Mouse (Mus musculus) frontal cortex, adult 2 months (tissue): Measurements from ENCODE around the gene Scarb2. TPM values are rescaled to one million over a fixed set of nuclear protein-coding genes. Genes with fewer than 3 reads are reported as not detected.

Source experiments
- DNase-seq, 2 experiments: peaks; one replicate each; pipeline ENCODE4 v3.0.0; 2022; ENCODE audit warnings: low spot score in 1 of 2; ENCODE audit errors: extremely low spot score in 1 of 2
- polyA plus RNA-seq: library from polyadenylated mRNA; depleted of rRNA; stranded (reverse); fragments of >200 nt; gene quantifications from 2 replicates; pipeline ENCODE4 v1.2.3, GENCODE M21; 2012

The Scarb2 gene
- polyA plus RNA-seq, 1 experiment = 67.6 TPM

DNA sequence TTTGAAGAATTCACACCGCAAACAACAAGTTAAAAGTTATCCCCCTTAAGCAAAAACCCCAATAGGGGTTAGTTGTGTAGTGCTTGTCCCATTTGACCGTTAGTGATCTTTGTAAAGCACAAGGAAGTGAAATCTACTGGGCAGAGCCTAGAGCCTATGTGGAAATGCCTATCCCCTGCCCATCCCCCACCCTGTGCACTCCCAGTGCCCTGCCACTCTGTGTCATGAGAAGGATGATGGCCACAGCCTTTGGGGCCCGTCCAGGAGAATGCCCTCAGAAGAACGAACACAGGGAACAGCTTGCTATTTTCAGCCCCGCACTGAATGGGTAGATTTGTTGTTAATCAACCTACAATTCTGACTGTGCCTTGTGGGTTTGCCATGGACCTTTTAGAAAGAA lies 65.1 kb downstream of the Scarb2 start:
- DNase-seq = no peak

DNA sequence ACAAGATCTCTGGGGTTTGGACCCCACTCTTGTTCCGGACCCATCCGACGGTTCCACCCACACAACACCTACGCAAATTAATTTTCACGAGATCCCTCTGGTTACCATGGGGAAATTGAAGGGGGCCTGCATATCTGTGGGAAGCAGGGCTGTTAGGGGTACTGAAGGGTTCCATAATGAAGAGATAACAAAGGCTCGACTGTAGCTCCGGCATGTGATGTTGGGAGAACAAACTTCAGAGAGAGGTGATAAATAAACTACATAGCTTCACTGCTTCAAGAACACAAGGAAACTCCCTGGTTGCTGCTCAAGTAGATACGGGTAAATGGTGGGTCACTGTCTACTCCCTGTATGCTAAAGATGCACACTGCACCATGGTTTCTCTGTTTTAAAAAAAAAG lies 68.1 kb downstream of the Scarb2 start:
- DNase-seq = no peak

DNA sequence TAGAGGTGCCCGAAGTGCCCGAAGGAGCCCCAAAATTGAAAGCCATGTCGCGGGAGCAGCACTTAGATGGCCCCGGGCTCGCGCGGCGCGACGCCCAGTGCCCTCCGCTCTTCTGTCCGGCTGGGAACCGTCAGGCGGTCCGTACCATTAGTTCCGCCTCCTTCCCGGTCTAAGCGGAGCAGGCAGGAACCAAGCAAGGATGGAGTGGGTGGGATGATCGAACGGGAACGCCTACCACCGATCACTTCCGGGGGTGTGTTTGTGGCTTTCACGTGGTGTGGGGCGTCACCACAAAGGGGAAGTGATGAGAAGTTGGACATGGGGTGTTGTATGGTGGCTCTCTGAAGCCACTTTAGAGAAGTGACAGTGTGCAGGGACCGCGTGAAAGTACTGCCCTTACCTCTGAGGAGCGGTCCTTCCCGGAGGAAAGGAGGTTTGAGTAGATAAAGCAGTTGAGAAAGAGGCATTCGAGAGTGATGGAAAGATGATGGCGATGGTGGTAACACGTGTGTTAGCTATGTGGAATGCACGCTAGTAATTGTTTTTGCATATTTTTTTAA lies 71.5 kb downstream of the Scarb2 start, which contains the start of gene Nup54:
Gene Nup54, minus strand, starts transcription at position 195 of the 560 bp plus-strand sequence.
- DNase-seq = peak; percentile 97 to 98

DNA sequence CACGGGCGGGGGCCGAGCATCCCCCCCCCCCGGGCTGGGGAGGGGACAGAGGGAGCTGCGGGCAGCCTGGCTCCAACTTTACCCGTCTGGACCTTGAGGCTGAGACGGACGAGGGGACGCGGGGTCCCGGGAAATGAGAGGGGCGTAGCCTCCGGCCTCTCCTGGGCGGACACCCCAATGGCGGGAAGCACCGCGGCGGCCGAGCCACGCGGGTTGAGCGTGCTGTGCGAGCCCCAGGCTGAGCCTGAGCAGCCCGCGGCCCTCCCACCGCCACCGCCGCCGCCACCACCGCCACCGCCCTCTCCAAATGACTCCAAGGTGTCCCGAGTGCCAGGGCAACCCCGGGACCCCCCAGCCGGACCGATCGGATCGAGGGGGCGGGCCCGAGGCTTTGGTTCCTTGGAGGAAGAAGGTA lies 72.1 kb downstream of the Scarb2 start:
- DNase-seq = no peak

DNA sequence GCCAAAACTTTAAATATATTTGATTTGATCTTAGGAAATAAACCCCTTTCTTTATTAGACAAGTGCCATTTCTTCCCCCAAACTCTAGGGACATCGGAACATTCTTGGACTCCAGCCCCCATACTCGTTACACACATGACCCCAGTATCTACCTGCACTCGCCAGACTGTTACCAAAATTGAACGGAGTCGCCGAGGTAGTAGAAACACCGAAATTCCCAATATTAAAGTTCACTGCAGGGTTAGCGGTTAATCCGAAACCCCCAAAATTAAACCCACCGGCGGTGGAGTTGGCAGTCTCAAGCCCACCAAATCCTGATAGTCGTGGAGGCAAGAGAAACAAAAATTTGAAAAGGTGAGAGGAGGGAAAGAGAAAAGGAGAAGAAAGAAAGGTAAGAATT lies 72.6 kb downstream of the Scarb2 start:
- no peak for DNase-seq

DNA sequence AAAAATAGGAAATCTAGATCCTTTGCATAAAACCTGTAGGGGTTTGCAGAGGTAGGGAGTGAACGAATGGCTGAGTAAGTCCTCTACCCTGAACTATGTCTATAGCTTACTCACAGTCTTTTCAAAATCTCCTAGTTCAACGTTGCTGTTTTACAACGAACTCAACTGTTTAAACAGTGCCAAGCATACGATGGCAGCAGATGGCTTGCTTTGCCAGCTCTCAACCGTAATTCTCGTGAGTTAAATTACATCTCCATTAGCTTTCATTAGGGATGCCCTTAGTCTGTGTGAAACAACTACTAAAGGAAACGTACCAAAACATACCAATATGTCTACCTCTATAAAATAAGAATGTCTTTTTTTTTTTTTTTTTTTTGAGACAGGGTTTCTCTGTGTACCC lies 75.0 kb downstream of the Scarb2 start:
- DNase-seq = no peak

DNA sequence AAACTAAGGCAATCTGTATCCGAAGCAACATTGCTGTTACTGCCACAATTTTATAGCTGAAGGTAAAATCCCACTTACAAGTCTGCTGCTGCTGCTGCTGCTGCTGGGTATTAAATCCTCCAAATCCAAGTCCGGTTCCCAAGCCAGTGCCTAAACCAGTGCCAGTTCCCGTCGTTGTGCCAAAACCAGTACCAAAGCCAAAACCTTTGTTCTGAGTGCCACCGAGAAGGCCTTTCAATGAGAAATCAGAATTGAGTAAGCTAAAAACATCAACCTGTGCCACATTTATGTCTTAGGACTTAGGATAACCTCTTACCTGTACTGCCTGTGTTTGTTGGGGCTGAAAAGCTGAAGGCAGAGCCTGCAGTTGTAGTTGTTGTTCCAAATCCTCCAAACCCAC lies 75.9 kb downstream of the Scarb2 start:
- DNase-seq = no peak

DNA sequence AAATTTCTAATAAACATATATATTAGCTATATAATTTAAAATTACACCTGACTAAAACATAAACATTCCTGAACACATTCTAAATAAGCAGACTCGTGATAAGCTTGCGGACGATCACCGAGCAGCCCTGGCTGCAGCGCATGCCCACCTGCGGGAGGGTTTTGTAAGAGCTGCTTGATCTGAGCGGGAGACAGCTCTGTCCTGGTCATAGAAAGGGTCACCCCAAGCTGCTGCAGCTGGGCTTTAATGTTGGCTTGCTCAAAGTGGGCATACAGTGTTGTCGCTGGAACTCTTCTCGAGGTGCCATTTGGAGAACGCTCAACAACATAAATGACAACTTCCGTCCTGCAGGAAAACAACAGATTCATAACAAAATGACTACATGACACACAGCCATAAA lies 82.5 kb downstream of the Scarb2 start:
- DNase-seq = no peak

DNA sequence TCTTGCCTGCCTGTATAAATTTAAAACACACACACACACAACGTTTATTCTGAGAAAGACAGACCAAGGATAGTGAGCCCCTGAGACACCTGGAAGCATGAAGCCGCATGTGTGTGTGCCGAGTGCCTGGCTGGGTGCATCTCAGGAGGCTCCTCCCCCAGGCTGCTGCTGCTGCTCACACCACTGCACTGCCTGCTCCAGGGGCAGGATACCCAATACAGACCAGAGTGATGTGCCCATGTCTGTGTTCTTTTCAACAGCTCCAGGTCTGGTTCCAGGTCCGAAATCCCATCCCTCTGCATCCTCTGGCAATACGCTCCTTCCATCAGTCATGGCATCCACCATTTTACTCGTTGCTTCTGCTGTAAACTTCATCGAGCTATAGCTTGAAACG lies 92.7 kb downstream of the Scarb2 start:
- DNase-seq = no peak

DNA sequence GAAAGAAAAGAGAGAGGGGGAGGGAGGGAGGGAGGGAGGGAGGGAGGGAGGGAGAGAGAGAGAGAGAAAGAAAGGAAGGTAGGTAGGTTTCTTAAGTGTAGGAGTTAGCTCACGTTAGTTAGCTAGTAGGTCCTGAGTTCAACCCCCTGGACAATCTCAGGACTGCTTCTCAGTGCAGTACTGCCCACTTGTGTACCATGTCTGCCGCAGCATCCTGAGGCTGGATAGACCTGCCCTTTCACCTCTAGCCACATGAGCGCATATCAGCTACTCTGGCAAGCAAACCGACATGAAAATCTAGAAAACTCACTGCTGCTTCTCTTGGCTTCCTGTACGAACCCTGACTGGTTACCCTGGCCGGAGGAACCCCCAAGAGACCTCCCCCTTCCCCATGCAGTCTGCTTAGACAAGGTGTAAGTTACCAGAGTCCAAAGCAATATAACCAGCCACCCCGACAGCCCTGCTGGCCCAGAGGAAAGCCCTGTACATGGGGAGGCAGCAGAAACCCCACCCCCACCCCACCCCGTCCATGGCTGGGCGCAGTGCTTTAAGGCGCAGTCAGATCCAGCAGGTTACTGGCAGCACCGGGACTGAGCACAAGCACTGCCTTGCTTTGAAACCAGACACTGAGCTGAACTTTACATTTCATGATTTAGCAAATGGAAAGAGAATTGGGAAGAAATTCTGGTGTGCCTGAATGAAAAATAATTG lies 93.2 kb downstream of the Scarb2 start:
- no peak for DNase-seq

DNA sequence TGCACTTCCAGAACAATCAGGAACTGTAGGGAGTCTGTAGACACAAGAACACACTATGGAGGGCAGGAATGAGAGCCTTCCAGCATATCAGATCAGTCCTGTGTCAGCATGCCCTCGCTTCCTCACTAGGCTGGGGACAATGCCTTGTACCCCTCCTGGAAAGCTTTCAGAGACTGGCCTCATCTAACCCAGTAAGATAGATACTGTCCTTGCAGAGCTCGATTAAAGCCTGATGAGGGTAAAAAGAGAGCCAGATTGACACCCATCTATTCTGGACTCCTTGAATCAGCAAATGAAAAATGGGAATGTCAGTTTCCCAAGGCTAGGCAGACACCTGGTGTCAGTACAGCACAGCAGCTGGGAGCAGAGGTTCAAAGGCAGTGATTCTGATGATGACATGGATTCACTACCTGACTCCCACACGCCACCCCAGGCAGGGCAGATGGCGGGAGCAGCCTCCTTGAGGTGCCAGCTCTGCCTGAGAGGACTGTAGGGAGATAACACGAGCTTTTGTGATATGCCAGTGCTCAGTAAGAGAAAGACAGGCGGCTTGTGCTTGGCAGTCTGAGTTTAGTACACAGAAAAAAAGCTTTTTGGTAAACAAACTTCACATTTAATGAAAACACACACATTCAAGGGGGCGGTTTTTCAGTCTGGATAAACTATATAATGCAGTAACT lies 95.0 kb downstream of the Scarb2 start:
- no peak for DNase-seq

DNA sequence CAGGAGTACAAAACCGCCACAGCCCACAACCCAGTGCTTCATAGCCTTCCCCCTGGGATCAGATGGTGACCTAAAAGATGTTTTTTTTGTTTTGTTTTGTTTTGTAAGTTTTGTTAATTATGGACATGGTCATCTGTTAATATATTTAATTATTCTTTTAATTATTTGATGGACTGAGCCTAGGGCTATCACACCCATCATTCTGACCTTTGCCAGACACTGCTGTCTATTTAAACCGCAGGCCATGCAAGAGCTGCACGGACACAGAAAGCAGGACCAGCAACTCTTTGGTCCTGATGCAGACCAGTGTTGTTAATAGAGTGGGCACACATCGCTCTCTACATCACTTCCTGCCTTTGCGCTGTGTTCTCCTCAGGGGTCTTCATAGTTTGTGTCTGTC lies 96.1 kb downstream of the Scarb2 start:
- DNase-seq = no peak

DNA sequence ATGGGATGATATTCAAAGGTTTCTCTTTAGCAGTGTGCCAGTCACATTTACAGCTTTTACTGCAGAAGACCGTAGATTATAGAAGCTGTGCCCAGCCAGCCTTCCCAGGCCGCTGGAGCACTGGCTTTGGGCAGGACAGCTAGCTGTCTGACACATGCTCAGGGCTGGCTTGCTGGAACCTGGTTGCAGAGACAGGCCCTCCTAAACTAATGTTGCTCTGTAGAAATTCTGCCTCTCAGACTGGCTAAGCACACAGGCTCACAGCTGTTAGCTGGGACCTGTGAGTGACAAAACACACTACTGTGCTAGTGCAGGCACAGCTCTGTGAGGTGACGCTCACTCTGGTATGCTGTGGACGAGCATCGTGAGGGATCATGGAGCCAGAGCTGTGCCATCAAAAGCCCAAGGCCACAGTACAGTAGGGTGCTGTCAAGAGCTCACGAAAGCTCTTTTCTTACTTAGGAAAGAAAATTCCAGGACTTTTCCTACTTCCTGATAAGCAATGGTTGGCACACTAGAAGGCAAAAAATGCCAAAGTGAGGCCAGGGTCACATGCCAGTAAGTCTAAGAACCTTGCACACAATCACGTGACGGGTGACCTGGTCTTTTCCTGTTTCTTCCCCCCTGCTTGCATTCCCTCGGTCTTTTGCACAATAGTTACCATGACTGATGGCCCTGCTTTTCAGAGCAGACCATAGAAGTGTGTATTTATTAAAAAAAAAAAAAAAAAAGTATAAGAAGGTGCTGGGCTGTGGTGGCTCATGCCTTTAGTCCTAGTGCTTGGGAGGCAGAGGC lies 97.1 kb downstream of the Scarb2 start:
- no peak for DNase-seq

DNA sequence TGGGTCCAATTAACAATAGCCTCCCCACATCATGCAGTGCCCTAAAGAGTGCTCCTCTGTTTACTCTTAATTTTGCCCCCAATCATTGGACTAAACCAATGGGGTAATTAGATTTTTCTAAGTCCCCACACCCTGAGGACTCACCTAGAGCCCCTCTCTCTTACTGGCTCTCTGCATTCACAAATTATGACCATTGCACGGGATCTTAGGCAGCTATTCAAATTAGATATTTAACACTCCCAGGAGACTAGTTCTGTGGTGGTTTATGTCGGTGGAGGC lies 102.3 kb downstream of the Scarb2 start:
- no peak for DNase-seq

DNA sequence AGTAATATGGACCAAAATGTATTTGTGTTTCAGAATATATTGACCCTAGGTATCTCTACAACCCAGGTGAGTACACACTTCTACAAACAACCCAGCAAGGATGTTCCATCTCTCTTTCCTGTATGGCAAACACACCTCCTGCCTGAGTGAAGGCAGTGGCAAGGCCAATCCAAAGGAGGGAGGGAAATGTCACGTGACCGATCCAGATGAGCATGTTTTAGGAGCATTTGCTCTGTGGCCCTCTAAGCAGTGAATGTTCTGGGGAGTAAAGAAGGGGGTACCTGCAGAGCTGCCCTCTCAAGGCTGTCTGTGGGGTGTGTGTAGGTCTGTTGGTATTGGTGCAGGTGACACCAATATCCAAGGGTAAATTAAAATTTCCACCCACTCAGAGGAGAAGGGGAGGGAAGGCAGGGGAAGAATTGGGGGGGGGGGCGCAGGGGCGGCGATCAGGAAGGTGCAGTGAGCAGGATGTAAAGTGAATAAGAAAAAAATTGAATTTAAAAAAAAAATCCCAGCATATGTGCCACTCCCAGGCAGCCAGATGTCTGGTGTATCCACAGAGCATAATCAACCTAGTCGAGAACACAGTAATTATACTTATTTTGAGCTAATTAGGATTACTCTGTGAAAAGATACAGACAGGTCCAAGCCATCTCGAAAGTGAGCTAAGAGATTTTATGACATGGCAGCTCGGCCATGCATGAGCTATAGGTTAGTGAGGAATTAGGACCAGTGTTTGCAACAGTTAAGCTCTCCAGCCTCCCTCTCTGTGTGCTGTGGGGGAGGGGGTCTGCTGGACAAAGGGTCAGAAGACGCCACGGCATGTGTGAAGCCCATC lies 102.9 kb downstream of the Scarb2 start:
- no peak for DNase-seq

DNA sequence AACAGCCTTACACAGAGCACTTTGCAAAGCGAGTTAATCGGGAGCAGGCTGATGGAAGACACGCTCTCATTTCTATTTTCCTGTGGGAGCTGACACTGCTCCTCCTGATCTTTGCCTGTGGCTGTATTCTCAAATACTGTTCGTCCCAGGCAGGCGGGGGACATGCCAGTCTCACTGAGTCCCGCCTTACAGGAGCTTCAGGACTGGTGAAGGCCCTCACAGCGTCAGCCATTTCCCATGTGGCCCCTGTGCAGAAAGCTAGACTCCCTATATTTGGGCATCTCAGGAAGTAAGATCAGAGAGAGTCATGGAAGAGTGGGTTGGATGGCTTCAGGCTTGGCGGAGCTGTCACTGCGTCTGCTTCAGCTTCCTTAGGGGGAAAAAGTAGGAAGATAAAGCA lies 103.8 kb downstream of the Scarb2 start:
- no peak for DNase-seq

DNA sequence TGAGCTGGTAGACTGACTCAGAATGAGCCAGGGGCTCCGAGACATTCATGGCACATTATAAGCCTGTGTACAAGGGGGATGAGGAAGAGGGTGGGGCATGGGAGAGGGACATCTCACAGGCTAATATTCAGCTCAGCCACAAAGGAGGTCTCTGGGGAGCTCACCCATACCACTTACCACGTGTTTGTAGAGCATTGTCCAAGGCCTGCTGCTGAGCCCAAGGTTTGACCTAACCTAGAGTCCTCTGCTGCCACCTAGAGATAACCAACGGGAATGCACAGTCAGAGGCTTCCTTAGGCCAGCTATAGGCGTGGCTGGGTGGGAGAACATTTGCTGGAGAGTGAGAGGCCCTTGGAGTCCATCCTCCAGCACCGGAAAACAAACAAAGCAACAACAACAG lies 108.5 kb downstream of the Scarb2 start:
- peak; percentile 54 to 89 for DNase-seq

DNA sequence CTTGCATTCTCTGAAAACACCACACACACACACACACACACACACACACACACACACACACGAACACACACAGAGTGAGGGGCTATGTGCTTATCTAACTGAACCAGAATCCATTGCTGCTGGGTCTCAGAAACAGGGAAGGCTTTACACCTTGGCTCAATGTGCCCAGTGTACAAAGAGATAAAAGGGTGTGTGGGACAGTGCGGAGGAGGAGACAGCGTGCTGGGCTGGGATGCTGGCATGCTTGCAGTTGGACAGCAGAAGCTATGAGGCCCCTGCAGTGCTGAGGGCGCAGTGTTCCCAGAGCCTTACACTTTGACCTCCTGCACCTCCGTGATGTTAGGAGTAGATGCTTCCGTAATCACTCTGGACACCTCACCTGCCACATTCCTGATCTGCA lies 110.2 kb downstream of the Scarb2 start:
- no peak for DNase-seq

DNA sequence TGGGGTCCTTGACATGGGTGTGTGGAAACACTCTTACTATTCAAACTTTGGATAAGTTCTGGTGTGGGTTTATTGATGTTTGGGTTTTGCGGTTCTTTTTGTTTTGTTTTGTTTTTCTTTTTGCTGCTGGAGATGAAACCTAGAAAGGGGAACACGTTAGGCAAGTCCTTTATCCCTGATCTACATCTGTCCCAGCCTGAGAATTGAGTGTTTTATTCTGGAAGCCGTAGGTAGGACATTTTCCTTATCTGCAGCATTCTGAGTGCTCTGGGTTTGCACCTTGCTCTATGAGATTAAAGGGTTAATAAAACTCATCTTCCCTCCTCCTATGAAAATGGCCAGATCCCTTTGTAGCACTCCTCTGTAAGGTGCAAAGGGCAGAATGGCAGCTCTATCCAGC lies 110.9 kb downstream of the Scarb2 start:
- no peak for DNase-seq

DNA sequence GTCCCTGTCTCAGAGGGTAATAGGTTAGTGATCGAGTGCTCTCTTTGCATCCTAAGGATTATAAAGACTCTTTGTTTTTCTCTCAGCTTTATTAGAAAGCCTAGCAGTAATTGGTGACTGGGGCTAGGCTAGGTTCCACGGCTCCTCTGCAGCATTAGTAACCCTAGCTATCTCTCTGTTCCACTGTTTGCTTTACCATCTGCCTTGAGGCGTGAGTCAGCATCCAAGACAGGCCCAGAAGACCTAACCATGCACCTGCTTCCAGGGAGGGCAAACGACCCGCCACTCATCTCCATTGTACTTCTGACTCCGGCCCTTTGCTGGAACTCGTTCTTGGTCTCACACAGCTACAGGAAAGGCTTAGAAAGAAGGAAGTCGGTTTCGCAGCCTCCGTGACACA lies 112.8 kb downstream of the Scarb2 start:
- no peak for DNase-seq

DNA sequence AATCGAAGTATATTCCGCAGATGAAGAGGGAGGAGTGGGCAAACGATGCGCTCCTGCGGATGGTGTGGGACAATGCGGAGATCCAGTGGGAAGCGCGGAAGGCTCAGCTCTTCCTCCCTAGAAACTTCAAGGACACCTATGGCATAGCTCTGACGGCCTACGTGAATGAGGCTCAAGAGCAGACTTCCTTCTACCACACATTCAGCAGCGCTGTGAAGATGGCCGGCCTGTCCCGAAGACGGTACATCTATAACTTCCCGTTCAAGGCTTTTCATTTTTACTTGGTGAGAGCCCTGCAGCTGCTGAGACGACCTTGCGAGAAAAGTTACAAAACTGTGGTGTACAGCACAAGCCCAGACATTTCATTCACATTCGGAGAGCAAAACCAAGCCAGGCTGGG lies 114.1 kb downstream of the Scarb2 start:
- no peak for DNase-seq
